Mouse (Mus musculus) CH12.LX (cell line): ENCODE measurements at regions not wholly inside any gene's neighbourhood (a gene's known extent, or its start where the extent isn't known, plus 50 kb on each side); places are given as distances from the start of the nearest gene placed in this dataset.

Experiments
- BHLHE40 ChIP-seq: IDR thresholded peaks from 2 replicates; pipeline ENCODE4 v1.6.1; 2011; ENCODE audit warnings: mild to moderate bottlenecking, low read depth, low read length, improper control_type of control experiment
- CHD1 ChIP-seq: IDR thresholded peaks from 2 replicates; pipeline ENCODE4 v1.6.1; 2012; ENCODE audit warnings: low read depth, low read length, improper control_type of control experiment, inconsistent platforms
- CTCF ChIP-seq, 2 experiments: IDR thresholded peaks in 1 of 2; conservative IDR thresholded peaks in 1 of 2; 2 replicates each; pipeline ENCODE4 v1.5.1; 2011 to 2012; ENCODE audit warnings: low read depth in 2 of 2, low read length in 2 of 2, improper control_type of control experiment in 1 of 2, inconsistent platforms in 1 of 2, mild to moderate bottlenecking in 1 of 2, moderate library complexity in 1 of 2
- E2F4 ChIP-seq: IDR thresholded peaks from 2 replicates; pipeline ENCODE4 v1.6.1; 2011; ENCODE audit warnings: low read depth, low read length, improper control_type of control experiment; ENCODE audit not compliant: insufficient replicate concordance
- ELF1 ChIP-seq: IDR thresholded peaks from 2 replicates; pipeline ENCODE4 v1.6.1; 2014; ENCODE audit warnings: low read depth, mild to moderate bottlenecking, inconsistent platforms, low read length, improper control_type of control experiment
- EP300 ChIP-seq: IDR thresholded peaks from 2 replicates; pipeline ENCODE4 v1.6.1; 2011; ENCODE audit warnings: low read length, improper control_type of control experiment
- JUN ChIP-seq: IDR thresholded peaks from 2 replicates; pipeline ENCODE4 v1.6.1; 2011; ENCODE audit warnings: low read depth, mild to moderate bottlenecking, low read length, improper control_type of control experiment, moderate library complexity; ENCODE audit not compliant: insufficient read depth
- KAT2A ChIP-seq: IDR thresholded peaks from 2 replicates; pipeline ENCODE4 v1.6.1; 2012; ENCODE audit warnings: low read length, improper control_type of control experiment, inconsistent platforms; ENCODE audit not compliant: insufficient replicate concordance
- MAFK ChIP-seq: IDR thresholded peaks from 2 replicates; pipeline ENCODE4 v1.6.1; 2011; ENCODE audit warnings: low read length, improper control_type of control experiment; ENCODE audit not compliant: insufficient replicate concordance
- MAX ChIP-seq: IDR thresholded peaks from 2 replicates; pipeline ENCODE4 v1.6.1; 2011; ENCODE audit warnings: low read length, improper control_type of control experiment
- POLR2A ChIP-seq: IDR thresholded peaks from 2 replicates; pipeline ENCODE4 v1.6.1; 2011; ENCODE audit warnings: low read depth, mild to moderate bottlenecking, improper control_type of control experiment, low read length
- SIN3A ChIP-seq: IDR thresholded peaks from 2 replicates; pipeline ENCODE4 v1.6.1; 2012; ENCODE audit warnings: low read length, improper control_type of control experiment, inconsistent platforms
- SMC3 ChIP-seq: IDR thresholded peaks from 2 replicates; pipeline ENCODE4 v1.6.1; 2011; ENCODE audit warnings: low read depth, low read length, improper control_type of control experiment
- TCF12 ChIP-seq: IDR thresholded peaks from 2 replicates; pipeline ENCODE4 v1.6.1; 2014; ENCODE audit warnings: low read depth, mild to moderate bottlenecking, inconsistent platforms, low read length, improper control_type of control experiment

DNA sequence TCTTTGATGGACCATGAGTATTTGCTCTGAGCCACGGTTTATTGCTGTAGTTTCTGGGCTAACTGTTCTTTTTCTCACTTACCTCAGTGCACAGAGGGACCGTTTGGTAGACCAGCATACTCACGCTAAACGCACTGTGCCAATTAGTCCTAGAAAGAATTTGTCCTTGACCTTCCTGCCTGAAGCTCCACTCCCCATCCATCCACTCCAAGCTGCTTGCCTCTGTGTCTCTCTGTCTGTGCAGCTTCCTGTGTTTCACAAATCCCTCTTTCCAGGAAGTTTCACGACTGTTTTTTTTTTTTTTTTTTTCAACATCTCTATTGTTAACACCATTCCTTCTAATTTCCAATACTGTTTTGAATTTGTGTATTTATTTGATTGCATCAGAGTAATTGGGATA is 116.8 kb downstream of the Btg1 start:
- no peak for TF ChIP-seq CTCF (conservative IDR thresholded peaks at IDR 0.05 in 1 of 2, IDR thresholded peaks at IDR 0.05 in 1 of 2; ENCODE audit: low read depth in 2 of 2, low read length in 2 of 2)
- no peak for TF ChIP-seq BHLHE40
- TF ChIP-seq MAX, result no peak
- TF ChIP-seq MAFK, result no peak
- no peak for TF ChIP-seq SIN3A
- no peak for TF ChIP-seq CHD1
- no peak for TF ChIP-seq POLR2A
- no peak for TF ChIP-seq EP300
- TF ChIP-seq KAT2A, result no peak
- TF ChIP-seq E2F4, result no peak
- no peak for TF ChIP-seq SMC3
- no peak for TF ChIP-seq JUN
- TF ChIP-seq ELF1, result no peak
- no peak for TF ChIP-seq TCF12
